Mouse (Mus musculus) midbrain, embryonic 13.5 days (tissue): ENCODE data around the gene Arid3a. TPM values are rescaled to one million over a fixed set of nuclear protein-coding genes. Genes with fewer than 3 reads are reported as not detected.
"Not testable (repeated sequence)": the region's sequence is repeated elsewhere in the genome, so short reads cannot be mapped to it uniquely, and the experiment has no call there.

Source experiments
- ATAC-seq: fragments of 200-750 bp; cut with Nextera tagmentation; 2 replicates; pipeline ENCODE4 v1.8.0; 2017; ENCODE audit warnings: mild to moderate bottlenecking, moderate TSS enrichment, moderate library complexity
- H3K27ac ChIP-seq: fragments of 300-500 bp; sonication (generic); 2 replicates; pipeline ENCODE4 v1.5.1; 2015; ENCODE audit warnings: inconsistent platforms, mild to moderate bottlenecking, moderate library complexity
- H3K27me3 ChIP-seq: fragments of 300-500 bp; sonication (generic); 2 replicates; pipeline ENCODE4 v1.6.1; 2015; ENCODE audit warnings: mild to moderate bottlenecking, inconsistent platforms
- H3K36me3 ChIP-seq: fragments of 300-500 bp; sonication (generic); 2 replicates; pipeline ENCODE4 v1.6.1; 2015; ENCODE audit warnings: mild to moderate bottlenecking, inconsistent platforms
- H3K4me1 ChIP-seq: fragments of 300-500 bp; sonication (generic); replicated peaks from 2 replicates; pipeline ENCODE4 v1.6.1; 2015; ENCODE audit warnings: inconsistent platforms
- H3K4me2 ChIP-seq: fragments of 300-500 bp; sonication (generic); replicated peaks from 2 replicates; pipeline ENCODE4 v1.6.1; 2015; ENCODE audit warnings: moderate library complexity, mild to moderate bottlenecking, inconsistent platforms
- H3K4me3 ChIP-seq: fragments of 300-500 bp; sonication (generic); replicated peaks from 2 replicates; pipeline ENCODE4 v1.5.1; 2015; ENCODE audit warnings: mild to moderate bottlenecking, inconsistent platforms
- H3K9ac ChIP-seq: fragments of 300-500 bp; sonication (generic); replicated peaks from 2 replicates; pipeline ENCODE4 v1.6.1; 2015; ENCODE audit warnings: mild to moderate bottlenecking, inconsistent platforms
- H3K9me3 ChIP-seq: fragments of 300-500 bp; sonication (generic); 2 replicates; pipeline ENCODE4 v1.6.1; 2016; ENCODE audit warnings: mild to moderate bottlenecking, inconsistent platforms
- WGBS: fragments of 180-500 bp; shearing (Covaris S2); methylation state at CpG from one replicate; pipeline ENCODE4 v1.1.7; 2015; 5-methylcytosine and 5-hydroxymethylcytosine counted together
- polyA plus RNA-seq: library from polyadenylated mRNA; unstranded; fragments of >200 nt; fragmentation: Nextera tagmentation; extraction: Ambion mirVana; gene quantifications from 2 replicates; pipeline ENCODE4 v1.2.1, GENCODE M21; 2015

Gene Arid3a
- polyA plus RNA-seq, 1 experiment from 2014 or later, result 3.9 TPM

- Histone ChIP-seq H3K27ac (peak overlapping the region; percentile 61), H3K4me1 (peaks cover 27% of the 10 kb centered on the region), H3K36me3 (peaks cover 38% of the 10 kb centered on the region), H3K9me3 (no peaks in the 10 kb centered on the region), H3K27me3 (no peaks in the 10 kb centered on the region), H3K9ac (peak overlapping the region; percentile 25; the same call in 1 of the 2 replicates), H3K4me3 (no peak overlapping the region), H3K4me2 (no peak overlapping the region)
- 17% methylated on average over 16 of the region's 16 CpGs for WGBS
- ATAC-seq, result peak; percentile 59
Measured at GRCm38 (mm10) chr10:79945507-79946234, 18.8 kb downstream of the Arid3a start.

GRCm38 (mm10) chr10:79946752-79947322 lies 20.0 kb downstream of the Arid3a start:
- Histone ChIP-seq H3K4me3 (no peak overlapping the region), H3K27ac (no peak overlapping the region), H3K36me3 (peaks cover 42% of the 10 kb centered on the region), H3K27me3 (no peaks in the 10 kb centered on the region), H3K4me1 (peaks cover 27% of the 10 kb centered on the region), H3K9me3 (no peaks in the 10 kb centered on the region), H3K9ac (no peak overlapping the region; the same call in 1 of the 2 replicates), H3K4me2 (no peak overlapping the region)
- WGBS, result 21% methylated on average over 7 of the region's 7 CpGs
- no peak for ATAC-seq

- no peaks in the 10 kb centered on the region for H3K9me3 ChIP-seq
- H3K27ac ChIP-seq, result no peak overlapping the region
- WGBS, result 89% methylated on average over 6 of the region's 6 CpGs
- peaks cover 27% of the 10 kb centered on the region for H3K4me1 ChIP-seq
- no peak overlapping the region for H3K4me2 ChIP-seq
- H3K27me3 ChIP-seq, result no peaks in the 10 kb centered on the region
- ATAC-seq, result no peak
- peaks cover 41% of the 10 kb centered on the region for H3K36me3 ChIP-seq
- 0 out of 2 replicates have a peak overlapping the region, but pooled peaks have one; percentile 14 for H3K9ac ChIP-seq
- H3K4me3 ChIP-seq, result no peak overlapping the region
Measured at GRCm38 (mm10) chr10:79947502-79947901, 20.7 kb downstream of the Arid3a start.

- Histone ChIP-seq H3K36me3 (peaks cover 53% of the 10 kb centered on the region), H3K27ac (no peak overlapping the region), H3K9ac (no peak overlapping the region; the same call in 1 of the 2 replicates), H3K4me2 (no peak overlapping the region), H3K4me1 (peaks cover 20% of the 10 kb centered on the region), H3K4me3 (no peak overlapping the region), H3K27me3 (no peaks in the 10 kb centered on the region), H3K9me3 (no peaks in the 10 kb centered on the region)
- WGBS, result 95% methylated on average over 4 of the region's 4 CpGs
- no peak for ATAC-seq
Measured at GRCm38 (mm10) chr10:79949873-79950272, 23.0 kb downstream of the Arid3a start.

GRCm38 (mm10) chr10:79950661-79951060 lies 23.8 kb downstream of the Arid3a start:
- Histone ChIP-seq H3K4me2 (no peak overlapping the region), H3K36me3 (peaks cover 53% of the 10 kb centered on the region), H3K9me3 (no peaks in the 10 kb centered on the region), H3K4me3 (no peak overlapping the region), H3K27me3 (no peaks in the 10 kb centered on the region), H3K4me1 (peaks cover 14% of the 10 kb centered on the region), H3K9ac (no peak overlapping the region), H3K27ac (no peak overlapping the region)
- ATAC-seq, result no peak
- WGBS, result 84% methylated on average over 18 of the region's 18 CpGs

- Histone ChIP-seq H3K27ac (no peak overlapping the region), H3K9me3 (no peaks in the 10 kb centered on the region), H3K36me3 (peaks cover 45% of the 10 kb centered on the region), H3K9ac (no peak overlapping the region), H3K4me3 (no peak overlapping the region), H3K27me3 (peaks cover 6% of the 10 kb centered on the region; the same call in 1 of the 2 replicates), H3K4me2 (no peak overlapping the region), H3K4me1 (peaks cover 3% of the 10 kb centered on the region; the same call in 1 of the 2 replicates)
- no peak for ATAC-seq
- WGBS, result 88% methylated on average over 6 of the region's 6 CpGs
Measured at GRCm38 (mm10) chr10:79953946-79954345, 27.1 kb downstream of the Arid3a start.

- H3K36me3 ChIP-seq, result peaks cover 28% of the 10 kb centered on the region
- H3K27ac ChIP-seq, result no peak overlapping the region
- peak overlapping the region; percentile 10 for H3K9ac ChIP-seq
- no peak overlapping the region for H3K4me2 ChIP-seq
- H3K4me1 ChIP-seq, result peaks cover 8% of the 10 kb centered on the region
- peaks cover 6% of the 10 kb centered on the region; the same call in 1 of the 2 replicates for H3K27me3 ChIP-seq
- H3K9me3 ChIP-seq, result no peaks in the 10 kb centered on the region
- no peak overlapping the region for H3K4me3 ChIP-seq
- ATAC-seq, result no peak
- 79% methylated on average over 9 of the region's 9 CpGs for WGBS
Measured at GRCm38 (mm10) chr10:79955691-79956090, 28.8 kb downstream of the Arid3a start.

- H3K4me3 ChIP-seq, result no peak overlapping the region
- peaks cover 22% of the 10 kb centered on the region for H3K36me3 ChIP-seq
- H3K27ac ChIP-seq, result no peak overlapping the region
- ATAC-seq, result no peak
- 19% methylated on average over 4 of the region's 4 CpGs for WGBS
- H3K4me1 ChIP-seq, result peaks cover 14% of the 10 kb centered on the region
- no peaks in the 10 kb centered on the region for H3K9me3 ChIP-seq
- no peak overlapping the region for H3K4me2 ChIP-seq
- no peak overlapping the region for H3K9ac ChIP-seq
- peaks cover 6% of the 10 kb centered on the region; the same call in 1 of the 2 replicates for H3K27me3 ChIP-seq
Measured at GRCm38 (mm10) chr10:79956643-79957154, 29.9 kb downstream of the Arid3a start.

- Histone ChIP-seq H3K4me2 (no peak overlapping the region), H3K36me3 (peaks cover 23% of the 10 kb centered on the region), H3K27me3 (peaks cover 6% of the 10 kb centered on the region; the same call in 1 of the 2 replicates), H3K4me3 (no peak overlapping the region), H3K9me3 (no peaks in the 10 kb centered on the region), H3K27ac (no peak overlapping the region), H3K4me1 (peaks cover 14% of the 10 kb centered on the region), H3K9ac (no peak overlapping the region)
- WGBS, result 10% methylated on average over 21 of the region's 21 CpGs
- ATAC-seq, result no peak
Measured at GRCm38 (mm10) chr10:79958140-79958816, 31.4 kb downstream of the Arid3a start.

- 35% methylated on average over 10 of the region's 10 CpGs for WGBS
- ATAC-seq, result not testable (repeated sequence)
- H3K4me3 ChIP-seq, result peak overlapping the region; percentile 75
Measured at GRCm38 (mm10) chr10:79959412-79959811, 32.6 kb downstream of the Arid3a start.

GRCm38 (mm10) chr10:79959847-79960601 lies 33.2 kb downstream of the Arid3a start, which contains the start of gene Wdr18:
Gene Wdr18 (plus strand): TSS chr10:79960152.
- ATAC-seq, result peak; percentile 98
- H3K9ac ChIP-seq, result peak within 1 kb of the TSS; percentile 84
- peak within 1 kb of the TSS; percentile 75 for H3K4me3 ChIP-seq
- no peaks in the 10 kb centered on the region for H3K9me3 ChIP-seq
- WGBS, result under 1% methylated on average over 61 of the region's 61 CpGs
- peak within 1 kb of the TSS; percentile 45 for H3K27ac ChIP-seq
- H3K4me1 ChIP-seq, result peaks cover 14% of the 10 kb centered on the region
- peaks cover 36% of the 10 kb centered on the region for H3K36me3 ChIP-seq
- peaks cover 6% of the 10 kb centered on the region; the same call in 1 of the 2 replicates for H3K27me3 ChIP-seq
- peak within 1 kb of the TSS; percentile 90 for H3K4me2 ChIP-seq

More at GRCm38 (mm10) chr10:79959412-79959811, 32.6 kb downstream of the Arid3a start:
- Histone ChIP-seq H3K4me2 (peak overlapping the region; percentile 19; the same call in 1 of the 2 replicates), H3K4me1 (peaks cover 14% of the 10 kb centered on the region), H3K36me3 (peaks cover 30% of the 10 kb centered on the region)
- not testable (repeated sequence) for H3K27ac ChIP-seq, H3K9ac ChIP-seq, H3K9me3 ChIP-seq, H3K27me3 ChIP-seq
